Mouse (Mus musculus): Measurements from ENCODE around the gene Rprd1b.
A peak's percentile ranks its signal among the peaks of the same experiment; 100 is the strongest.
"Not testable (repeated sequence)": the region's sequence is repeated elsewhere in the genome, so short reads cannot be mapped to it uniquely, and the experiment has no call there.

Rprd1b gene

DNA sequence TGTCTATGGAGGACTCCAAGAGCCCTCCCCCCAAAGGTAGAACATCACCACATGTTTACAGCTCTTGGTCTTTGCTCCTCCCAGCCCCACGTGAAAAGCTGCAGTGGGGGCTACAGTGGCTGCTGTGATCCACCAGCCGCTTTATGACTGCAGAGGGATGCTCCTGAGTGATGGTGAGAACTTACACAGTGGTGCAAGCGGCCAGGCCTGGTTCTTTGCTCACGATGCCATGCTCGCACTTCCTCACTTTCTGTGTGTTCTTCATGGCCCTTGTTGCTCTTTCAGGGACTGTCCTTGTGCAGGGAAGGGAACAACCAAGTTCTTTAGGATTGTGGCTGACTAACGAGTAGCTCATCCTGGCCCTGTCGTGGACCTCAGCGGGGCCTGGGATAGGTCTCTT lies 15.2 kb downstream of the Rprd1b start:
- DNase-seq (ENCODE audit: low spot score in 2 of 2) = no peak

- DNase-seq (ENCODE audit: low spot score in 2 of 2) = no peak
Observed at GRCm38 (mm10) chr2:158046186-158046585, 17.9 kb downstream of the Rprd1b start.

- no peak for DNase-seq (ENCODE audit: low spot score in 2 of 2)
Observed at GRCm38 (mm10) chr2:158047903-158048302, 19.6 kb downstream of the Rprd1b start.

DNA sequence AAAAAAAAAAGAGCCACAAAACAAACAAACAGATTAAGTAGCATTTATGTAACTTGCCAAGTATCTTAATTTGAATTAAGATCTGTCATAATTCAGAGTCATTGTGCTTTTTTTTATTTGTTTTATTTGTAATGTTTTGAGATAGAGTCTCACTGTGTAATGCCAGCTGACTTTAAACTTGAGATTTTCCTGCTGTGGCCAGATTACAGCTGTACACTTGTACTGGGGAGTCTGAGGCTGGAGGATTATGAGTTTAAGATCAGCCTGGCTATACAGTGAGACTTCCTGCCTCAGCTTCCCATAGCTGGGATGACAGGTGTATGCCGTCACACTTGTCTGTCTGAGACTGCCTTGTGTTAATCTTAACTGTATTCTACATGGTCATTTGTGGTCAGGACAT lies 20.4 kb downstream of the Rprd1b start:
- no peak for DNase-seq (ENCODE audit: low spot score in 2 of 2)

GRCm38 (mm10) chr2:158050116-158050515 lies 21.8 kb downstream of the Rprd1b start:
- DNase-seq (ENCODE audit: low spot score in 2 of 2) = no peak

DNA sequence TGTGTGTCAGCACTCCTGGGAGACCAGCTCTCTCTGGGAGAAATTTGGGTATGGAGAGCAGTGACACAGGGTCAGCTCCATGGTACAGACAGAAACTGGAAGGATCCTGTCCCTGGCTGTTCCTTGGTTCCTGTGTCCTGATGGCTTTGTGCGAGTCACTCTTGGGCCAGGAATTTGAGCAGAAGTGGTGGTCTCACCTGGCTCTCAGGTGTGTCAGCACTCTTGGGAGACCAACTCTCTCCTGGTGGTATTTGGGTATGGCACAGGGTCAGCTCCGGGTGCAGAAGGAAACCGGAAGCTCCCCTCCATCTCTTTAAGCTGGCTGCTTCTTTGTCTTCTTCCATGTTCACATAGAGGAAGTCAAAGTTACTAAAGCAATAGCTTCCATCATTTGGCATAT lies 26.3 kb downstream of the Rprd1b start:
- no peak for DNase-seq (ENCODE audit: low spot score in 2 of 2)

GRCm38 (mm10) chr2:158055383-158055782 lies 27.1 kb downstream of the Rprd1b start:
- DNase-seq (ENCODE audit: low spot score in 2 of 2) = not testable (repeated sequence)

DNA sequence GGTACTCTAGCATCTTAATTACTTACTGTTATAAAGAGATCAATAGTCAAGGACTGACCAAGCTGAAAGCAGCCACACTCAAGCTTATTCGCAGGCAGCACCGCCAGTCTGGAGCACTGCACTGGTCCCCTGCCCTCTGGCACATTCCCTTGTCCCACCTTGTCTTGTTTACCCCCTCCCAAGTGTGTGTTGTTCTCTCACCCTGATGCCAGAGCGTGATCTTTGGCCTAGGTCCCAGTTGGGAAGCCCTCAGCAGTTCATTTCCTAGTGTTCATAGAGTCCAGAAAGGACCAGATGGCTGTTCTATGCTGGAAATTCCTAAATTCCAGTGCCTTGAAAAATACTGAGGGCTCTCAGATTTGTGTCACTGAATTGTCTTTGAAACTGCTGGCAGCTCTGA lies 28.7 kb downstream of the Rprd1b start:
- DNase-seq (ENCODE audit: low spot score in 2 of 2) = no peak

DNA sequence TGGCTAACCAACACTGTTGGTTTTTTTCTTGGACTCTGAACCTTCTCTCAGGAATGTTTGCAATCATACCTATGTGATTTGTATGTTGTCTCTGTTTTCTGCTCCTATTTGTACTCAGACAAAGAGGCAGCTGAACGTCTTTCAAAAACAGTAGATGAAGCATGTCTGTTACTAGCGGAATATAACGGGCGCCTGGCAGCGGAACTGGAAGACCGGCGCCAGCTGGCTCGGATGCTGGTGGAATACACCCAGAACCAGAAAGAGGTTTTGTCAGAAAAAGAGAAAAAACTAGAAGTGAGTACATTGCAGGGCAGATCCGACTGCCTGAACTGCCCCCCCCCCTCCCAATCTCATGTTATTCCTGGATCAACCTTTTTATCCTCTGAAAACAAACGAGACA lies 30.2 kb downstream of the Rprd1b start:
- DNase-seq (ENCODE audit: low spot score in 2 of 2) = no peak

DNA sequence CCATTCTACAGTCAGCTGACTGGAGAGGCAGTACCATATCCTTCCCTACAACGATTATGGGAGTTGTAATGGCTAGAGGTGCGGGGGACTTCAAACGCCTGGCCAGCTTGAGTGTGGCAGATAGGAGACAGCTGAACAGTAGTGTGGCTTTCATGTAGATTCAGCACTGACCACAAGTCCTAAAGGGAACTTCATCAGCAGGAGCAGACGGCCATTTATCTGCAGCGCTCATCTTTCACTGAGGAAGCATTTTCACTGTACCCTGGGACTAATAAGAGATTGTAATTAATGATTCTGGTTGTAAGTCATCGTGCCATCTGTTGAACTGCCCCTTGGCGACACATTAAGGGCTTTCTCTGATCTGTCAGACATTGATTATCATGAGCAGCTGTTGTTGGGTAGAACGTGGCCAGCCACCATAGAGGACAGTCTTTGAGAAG lies 31.4 kb downstream of the Rprd1b start:
- DNase-seq (ENCODE audit: low spot score in 2 of 2) = no peak

DNA sequence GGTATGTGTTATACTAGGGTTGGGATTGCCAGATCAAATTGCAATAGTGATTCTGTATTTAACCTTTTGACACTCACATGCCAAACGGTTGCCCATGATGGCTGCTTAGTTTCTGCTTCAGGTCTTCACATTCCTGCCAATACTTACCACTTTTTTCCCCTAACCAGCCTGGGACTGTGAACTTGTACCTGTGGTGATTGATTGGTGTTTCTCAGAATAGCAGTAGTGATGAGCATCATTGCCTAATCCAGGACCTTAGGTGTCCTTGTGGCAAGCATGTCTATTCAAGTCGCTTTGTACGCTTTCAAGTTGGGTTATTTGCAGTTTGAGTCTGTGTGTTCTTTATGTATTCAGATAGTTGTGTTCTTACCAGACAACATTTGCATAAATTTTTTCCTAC lies 34.7 kb downstream of the Rprd1b start:
- DNase-seq (ENCODE audit: low spot score in 2 of 2) = no peak

DNA sequence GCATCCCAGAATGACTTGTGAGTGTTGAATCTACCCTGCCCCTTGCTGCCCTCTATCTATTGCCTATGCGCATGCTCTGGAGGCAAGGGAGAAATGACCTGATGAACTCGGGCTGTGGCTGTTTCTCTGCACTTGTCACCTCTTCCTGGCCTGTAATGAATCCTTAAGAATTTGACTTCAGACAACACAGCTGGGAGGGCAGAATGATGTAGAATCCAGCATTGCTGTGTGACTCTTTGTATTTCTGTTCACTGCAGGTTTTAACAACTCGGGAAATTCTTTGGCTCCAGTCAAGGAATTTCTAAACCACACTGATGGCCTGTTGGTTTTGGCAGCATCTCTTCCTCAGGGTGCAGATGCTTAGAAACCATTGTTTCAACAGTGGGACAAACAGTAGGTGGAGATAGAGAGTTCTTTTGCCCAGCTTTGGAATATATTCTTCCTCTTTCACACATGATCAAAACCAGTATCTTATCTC lies 36.3 kb downstream of the Rprd1b start:
- DNase-seq (ENCODE audit: low spot score in 2 of 2) = no peak

DNA sequence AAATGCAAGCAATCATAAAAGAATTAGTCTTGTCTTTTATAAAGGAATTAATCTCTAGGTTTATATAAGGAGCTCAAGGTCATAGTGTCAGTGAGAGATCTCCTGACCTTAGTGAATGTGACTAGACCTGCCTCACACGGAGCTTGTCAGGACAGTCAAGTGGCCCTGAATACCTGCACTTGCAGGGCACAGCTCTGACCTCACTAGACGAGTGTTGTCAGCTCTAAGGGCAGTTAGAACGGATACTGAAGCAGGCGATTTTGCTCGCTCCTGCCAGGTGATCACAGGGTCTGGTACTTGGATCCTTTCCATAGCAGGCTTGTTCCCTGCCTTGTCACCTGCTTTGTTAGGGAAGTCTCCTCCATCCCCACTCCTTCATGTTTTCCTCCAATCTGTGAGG lies 36.8 kb downstream of the Rprd1b start:
- DNase-seq (ENCODE audit: low spot score in 2 of 2) = no peak

GRCm38 (mm10) chr2:158066456-158066855 lies 38.2 kb downstream of the Rprd1b start:
- no peak for DNase-seq (ENCODE audit: low spot score in 2 of 2)

DNA sequence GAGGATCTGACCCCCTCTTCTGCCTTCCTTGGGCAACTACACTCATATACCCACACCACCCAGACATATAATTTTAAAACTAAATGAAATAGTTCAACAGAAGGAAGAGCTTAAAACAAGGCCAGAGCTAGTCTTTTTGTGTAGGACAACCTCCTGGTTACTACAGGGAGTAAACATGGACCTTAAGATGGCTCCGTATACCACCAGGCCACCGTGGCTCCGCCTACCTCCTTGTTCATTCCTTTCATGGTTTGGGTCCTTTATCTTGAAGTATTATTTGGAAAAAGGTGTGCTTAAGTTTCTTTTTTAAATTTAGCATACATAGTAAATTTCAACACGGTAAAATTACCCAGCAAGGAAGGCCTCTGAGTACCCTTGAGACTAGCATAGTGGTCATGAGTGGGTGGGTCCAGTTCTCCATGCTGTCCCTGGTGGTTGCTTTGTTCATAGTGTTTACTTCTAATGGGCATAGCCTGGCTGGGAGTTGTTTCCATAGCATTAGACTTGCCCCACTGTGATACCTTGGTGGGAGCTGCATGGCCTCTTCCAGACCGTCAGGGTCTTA lies 39.0 kb downstream of the Rprd1b start:
- no peak for DNase-seq (ENCODE audit: low spot score in 2 of 2)

DNA sequence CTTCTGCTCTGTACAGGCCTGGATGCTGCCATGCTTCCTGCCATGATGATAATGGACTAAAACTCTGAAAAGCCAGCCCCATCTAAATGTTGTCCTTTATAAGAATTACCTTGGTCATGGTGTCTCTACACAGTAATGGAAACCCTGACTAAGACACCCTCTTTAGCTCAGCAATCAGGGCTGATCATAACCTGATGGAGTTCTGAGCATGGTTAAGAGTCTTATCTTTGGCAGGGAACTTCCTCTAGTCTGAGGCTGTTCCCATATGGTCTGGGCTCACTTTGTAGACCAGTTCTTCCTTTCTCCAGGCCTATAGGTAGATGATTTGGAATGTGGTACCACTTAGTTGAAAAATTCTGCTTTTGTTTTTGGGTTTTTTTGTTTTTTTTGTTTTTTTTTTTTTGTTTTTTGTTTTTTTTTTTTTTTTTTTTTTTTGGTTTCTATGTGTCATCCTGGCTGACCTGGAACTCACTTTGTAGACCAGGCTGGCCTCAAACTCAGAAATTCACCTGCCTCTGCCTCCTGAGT lies 40.2 kb downstream of the Rprd1b start:
- no peak for DNase-seq (ENCODE audit: low spot score in 2 of 2)

DNA sequence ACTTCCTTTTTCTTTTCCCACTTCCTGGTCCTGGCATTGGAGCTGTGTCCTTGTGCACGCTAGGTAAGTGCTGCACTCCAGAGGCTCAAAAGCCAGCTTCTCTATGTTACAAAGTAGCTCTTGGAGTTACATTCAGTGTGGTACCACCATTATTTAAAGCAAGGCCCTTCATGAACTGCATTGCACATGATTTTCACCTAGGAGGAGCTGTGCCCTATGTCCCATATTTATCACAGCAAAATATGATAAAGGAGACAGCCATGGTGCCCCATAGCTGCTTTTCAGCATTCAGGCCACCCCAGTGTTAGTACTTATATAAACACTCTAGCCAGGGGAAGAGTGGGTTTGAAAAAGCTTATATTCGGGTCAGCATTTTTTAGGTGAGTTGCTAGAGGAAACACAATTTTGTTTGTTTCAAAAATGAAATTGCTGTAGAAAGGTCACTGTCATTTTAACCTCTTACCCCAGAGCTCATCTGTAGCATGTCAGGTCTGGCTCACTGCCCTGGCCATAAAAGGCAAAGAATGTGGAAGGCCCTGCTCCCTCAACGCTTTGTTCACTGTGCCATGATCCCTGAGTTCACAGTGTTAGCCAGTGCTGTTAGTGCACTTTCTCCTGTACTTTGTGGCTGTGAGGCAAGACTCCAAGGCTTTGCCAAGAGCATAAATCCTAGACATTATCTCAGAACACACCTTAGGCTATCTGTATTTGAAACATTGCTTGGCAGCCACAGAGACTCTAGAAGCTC lies 42.8 kb downstream of the Rprd1b start:
- peak in 1 of 2 experiments; percentile 54 for DNase-seq (ENCODE audit: low spot score in 2 of 2)

DNA sequence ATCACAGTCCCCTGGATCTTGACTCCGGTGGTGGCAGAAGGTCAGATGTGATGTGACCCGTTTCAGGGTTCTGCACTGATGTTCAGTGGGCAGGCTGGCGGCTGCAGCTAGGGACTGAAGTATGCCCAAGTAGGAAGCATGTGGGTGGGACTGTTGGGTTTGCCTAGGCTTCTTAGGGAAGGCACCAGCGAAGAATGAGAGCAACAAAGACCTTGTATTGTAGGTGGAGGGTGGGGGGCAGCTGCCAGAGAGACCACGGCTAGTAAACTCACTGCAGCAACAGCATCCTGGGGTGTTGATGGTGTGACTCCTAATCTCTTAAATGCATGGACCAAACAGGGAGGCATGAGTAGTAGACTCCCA lies 43.3 kb downstream of the Rprd1b start:
- DNase-seq (ENCODE audit: low spot score in 2 of 2) = no peak

GRCm38 (mm10) chr2:158074835-158075234 lies 46.5 kb downstream of the Rprd1b start:
- DNase-seq (ENCODE audit: low spot score in 2 of 2) = no peak

GRCm38 (mm10) chr2:158076690-158077089 lies 48.4 kb downstream of the Rprd1b start:
- DNase-seq (ENCODE audit: low spot score in 2 of 2) = no peak

DNA sequence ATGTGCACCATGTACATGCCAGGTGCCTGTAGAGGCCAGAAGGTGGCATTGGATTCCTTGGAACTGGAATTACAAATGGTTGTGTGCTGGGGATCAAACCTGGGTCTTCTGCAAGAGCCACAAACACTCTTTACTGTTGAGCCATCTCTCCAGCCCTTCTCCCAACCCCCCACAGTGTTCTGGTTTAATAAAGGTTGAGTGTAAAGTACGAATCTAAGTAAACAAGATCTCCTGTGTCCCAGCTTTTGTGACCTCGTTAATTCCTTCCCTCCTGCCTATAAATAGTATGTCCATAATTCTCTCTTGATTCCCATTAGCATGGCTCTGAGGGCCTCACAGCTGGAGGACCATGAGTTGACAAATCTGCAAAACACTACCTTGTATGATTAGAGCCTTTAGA lies 49.7 kb downstream of the Rprd1b start:
- no peak for DNase-seq (ENCODE audit: low spot score in 2 of 2)

DNA sequence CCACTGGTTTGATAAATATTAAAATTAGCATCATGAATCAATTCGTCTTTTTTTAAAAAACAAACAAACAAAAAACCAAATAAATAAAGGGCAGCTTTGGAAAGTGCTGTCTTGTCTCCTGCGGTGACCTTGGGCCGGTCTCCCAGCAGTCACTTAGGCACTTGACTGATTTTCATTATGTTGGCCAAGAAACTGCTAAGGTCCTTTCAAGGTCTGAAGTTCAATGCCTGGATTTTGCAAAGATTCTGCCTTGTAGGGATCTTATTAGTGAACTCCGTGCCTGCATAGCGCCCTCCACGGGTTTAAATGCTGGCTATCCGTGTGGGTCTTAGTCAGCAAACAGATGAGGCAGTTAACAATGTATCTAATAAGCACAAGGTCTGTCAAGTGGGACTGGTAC lies 50.7 kb downstream of the Rprd1b start:
- no peak for DNase-seq (ENCODE audit: low spot score in 2 of 2)

DNA sequence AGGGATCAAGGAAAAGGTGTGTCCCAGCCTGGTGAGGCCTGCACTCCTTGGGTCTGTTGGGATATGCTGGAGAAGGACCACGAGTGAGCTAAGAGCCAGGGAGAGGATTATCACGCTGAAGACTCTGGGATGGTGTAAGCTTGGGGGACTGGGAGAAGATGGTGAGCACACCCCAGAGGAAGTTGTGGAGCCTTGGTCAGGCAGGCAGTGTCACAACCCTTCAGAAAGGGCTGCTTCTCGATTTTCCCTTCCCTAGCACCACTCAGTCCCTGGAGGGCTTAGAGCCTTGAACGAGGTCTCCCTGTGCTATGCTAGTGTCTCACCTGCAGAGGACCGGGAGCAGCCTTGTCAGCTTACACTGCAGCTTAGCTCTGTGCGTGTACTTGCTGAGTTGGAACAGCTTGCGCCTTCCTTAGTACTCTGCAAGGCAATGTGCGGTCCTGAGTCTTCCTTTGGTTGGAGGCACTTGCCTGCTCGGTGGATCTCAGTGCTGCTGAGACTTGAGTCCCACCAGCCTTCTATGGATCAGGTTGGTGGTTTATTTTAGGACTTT lies 51.6 kb downstream of the Rprd1b start:
- DNase-seq (ENCODE audit: low spot score in 2 of 2) = no peak
